Mouse (Mus musculus): Measurements from ENCODE around the gene Ralb. TPM values are rescaled to one million over a fixed set of nuclear protein-coding genes. Genes with fewer than 3 reads are reported as not detected.

Gene Ralb
- polyA plus RNA-seq, 1 experiment = not detected

- H3K4me1 ChIP-seq (ENCODE audit: control insufficient read depth, insufficient read depth, low read length) = peaks cover 36% of the 10 kb centered on the region
- H3K27ac ChIP-seq (ENCODE audit: insufficient read depth, low read depth, low read length) = no peak overlapping the region
- H3K4me3 ChIP-seq (ENCODE audit: insufficient read depth, low read depth, low read length) = no peak overlapping the region
- TF ChIP-seq CTCF (IDR thresholded peaks at IDR 0.05; ENCODE audit: insufficient read depth, low read depth, low read length) (no peak), POLR2A (IDR thresholded peaks at IDR 0.05; ENCODE audit: insufficient read depth, low read depth, low read length) (no peak)
- 91% methylated on average over 7 of the region's 7 CpGs for WGBS
These were observed 13.8 kb downstream of the Ralb start for GRCm38 (mm10) chr1:119490765-119491164.

DNA sequence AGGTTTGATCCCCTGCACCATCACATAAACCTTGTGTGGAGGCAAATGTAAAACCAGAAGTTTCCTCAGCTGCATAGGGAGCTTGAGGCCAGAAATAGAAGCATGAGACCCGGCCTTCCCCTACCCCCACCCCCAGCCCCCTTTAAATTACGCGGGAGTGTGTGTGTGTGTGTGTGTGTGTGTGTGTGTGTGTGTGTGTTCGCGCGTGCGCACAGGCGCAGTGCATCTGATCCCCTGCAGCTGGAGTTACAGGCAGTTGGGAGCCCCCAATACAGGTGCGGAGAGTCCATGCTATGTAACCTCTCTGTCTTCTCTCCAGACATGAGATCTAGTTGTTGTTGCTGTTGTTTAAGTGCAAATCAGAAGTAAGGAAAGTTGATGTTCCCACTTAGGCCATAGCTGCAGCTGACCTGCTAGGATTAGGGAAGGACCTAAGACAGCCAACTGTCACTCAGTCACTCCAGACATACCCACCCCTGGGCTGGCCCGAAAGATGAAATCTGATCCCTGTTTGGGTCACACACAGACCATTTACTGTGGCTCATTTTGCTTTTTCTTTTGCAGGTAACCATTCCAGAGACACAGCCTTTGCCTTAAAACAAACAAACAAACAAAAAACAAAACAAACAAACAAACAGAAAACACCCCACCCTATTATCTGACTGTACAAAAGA lies 16.5 kb downstream of the Ralb start:
- H3K27ac ChIP-seq (ENCODE audit: insufficient read depth, low read depth, low read length) = no peak overlapping the region
- TF ChIP-seq CTCF (IDR thresholded peaks at IDR 0.05; ENCODE audit: insufficient read depth, low read depth, low read length) = no peak
- no peak for TF ChIP-seq POLR2A (IDR thresholded peaks at IDR 0.05; ENCODE audit: insufficient read depth, low read depth, low read length)
- H3K4me3 ChIP-seq (ENCODE audit: insufficient read depth, low read depth, low read length) = no peak overlapping the region
- WGBS = 43% methylated on average over 10 of the region's 10 CpGs
- peaks cover 32% of the 10 kb centered on the region for H3K4me1 ChIP-seq (ENCODE audit: control insufficient read depth, insufficient read depth, low read length)

DNA sequence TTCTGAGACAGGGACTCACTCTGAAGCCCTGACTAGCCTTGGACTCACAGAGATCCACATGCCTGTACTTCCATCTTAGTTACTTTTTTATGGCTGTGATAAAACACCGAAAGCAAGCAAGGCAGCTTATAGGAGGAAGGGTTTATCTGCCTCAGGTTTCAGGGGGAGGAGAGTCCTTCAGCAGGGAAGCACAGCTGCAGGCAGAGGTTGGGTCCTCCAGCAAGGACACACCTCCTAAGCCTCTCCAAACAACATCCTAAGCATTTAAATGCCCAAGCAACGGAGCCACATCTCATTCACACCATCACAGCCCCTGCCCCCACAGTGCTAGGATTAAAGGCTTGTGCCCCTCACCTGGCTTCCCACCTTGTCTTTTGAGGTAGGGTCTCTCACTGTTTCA lies 18.8 kb downstream of the Ralb start:
- TF ChIP-seq CTCF (IDR thresholded peaks at IDR 0.05; ENCODE audit: insufficient read depth, low read depth, low read length) = no peak
- Histone ChIP-seq H3K4me1 (ENCODE audit: control insufficient read depth, insufficient read depth, low read length) (peaks cover 25% of the 10 kb centered on the region), H3K27ac (ENCODE audit: insufficient read depth, low read depth, low read length) (no peak overlapping the region), H3K4me3 (ENCODE audit: insufficient read depth, low read depth, low read length) (no peak overlapping the region)
- WGBS = 59% methylated on average over 2 of the region's 2 CpGs

- Histone ChIP-seq H3K27ac (ENCODE audit: insufficient read depth, low read depth, low read length) (no peak overlapping the region), H3K4me3 (ENCODE audit: insufficient read depth, low read depth, low read length) (no peak overlapping the region), H3K4me1 (ENCODE audit: control insufficient read depth, insufficient read depth, low read length) (peaks cover 22% of the 10 kb centered on the region)
- no peak for TF ChIP-seq POLR2A (IDR thresholded peaks at IDR 0.05; ENCODE audit: insufficient read depth, low read depth, low read length)
- TF ChIP-seq CTCF (IDR thresholded peaks at IDR 0.05; ENCODE audit: insufficient read depth, low read depth, low read length) = no peak
- 68% methylated on average over 3 of the region's 3 CpGs for WGBS
These were observed 20.1 kb downstream of the Ralb start for GRCm38 (mm10) chr1:119484457-119484856.

DNA sequence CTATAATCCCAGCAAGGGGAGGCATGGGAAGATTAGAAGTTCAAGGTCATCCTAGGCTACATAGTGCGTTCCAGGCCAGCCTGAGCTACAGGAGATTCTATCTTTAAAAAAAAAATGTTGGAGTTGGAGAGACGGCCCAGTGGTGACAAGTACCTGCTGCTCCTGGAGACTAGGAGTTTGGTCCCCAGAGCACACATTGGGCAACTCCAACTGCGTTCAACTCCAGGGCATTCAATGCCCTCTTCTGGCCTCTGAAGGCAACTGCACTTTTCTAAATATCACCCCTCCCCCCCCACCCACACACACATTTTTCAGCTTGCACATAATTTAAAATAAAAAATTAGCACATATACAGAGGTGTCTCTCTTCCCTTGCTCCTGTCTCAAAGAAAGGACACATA lies 21.7 kb downstream of the Ralb start:
- Histone ChIP-seq H3K4me3 (ENCODE audit: insufficient read depth, low read depth, low read length) (no peak overlapping the region), H3K27ac (ENCODE audit: insufficient read depth, low read depth, low read length) (no peak overlapping the region), H3K4me1 (ENCODE audit: control insufficient read depth, insufficient read depth, low read length) (peaks cover 21% of the 10 kb centered on the region)
- TF ChIP-seq POLR2A (IDR thresholded peaks at IDR 0.05; ENCODE audit: insufficient read depth, low read depth, low read length) (no peak), CTCF (IDR thresholded peaks at IDR 0.05; ENCODE audit: insufficient read depth, low read depth, low read length) (0 out of 2 replicates have a peak, but pooled peaks have one; percentile 28)
- 61% methylated on average over 3 of the region's 3 CpGs for WGBS

- no peak for TF ChIP-seq POLR2A (IDR thresholded peaks at IDR 0.05; ENCODE audit: insufficient read depth, low read depth, low read length)
- no peak for TF ChIP-seq CTCF (IDR thresholded peaks at IDR 0.05; ENCODE audit: insufficient read depth, low read depth, low read length)
- H3K4me1 ChIP-seq (ENCODE audit: control insufficient read depth, insufficient read depth, low read length) = peaks cover 13% of the 10 kb centered on the region
- no peak overlapping the region for H3K4me3 ChIP-seq (ENCODE audit: insufficient read depth, low read depth, low read length)
- WGBS = 96% methylated on average over 7 of the region's 7 CpGs
- H3K27ac ChIP-seq (ENCODE audit: insufficient read depth, low read depth, low read length) = no peak overlapping the region
These were observed 23.2 kb downstream of the Ralb start for GRCm38 (mm10) chr1:119481205-119481932.

- WGBS = 96% methylated on average over 8 of the region's 8 CpGs
- Histone ChIP-seq H3K27ac (ENCODE audit: insufficient read depth, low read depth, low read length) (no peak overlapping the region), H3K4me1 (ENCODE audit: control insufficient read depth, insufficient read depth, low read length) (peaks cover 6% of the 10 kb centered on the region), H3K4me3 (ENCODE audit: insufficient read depth, low read depth, low read length) (no peak overlapping the region)
- no peak for TF ChIP-seq CTCF (IDR thresholded peaks at IDR 0.05; ENCODE audit: insufficient read depth, low read depth, low read length)
- no peak for TF ChIP-seq POLR2A (IDR thresholded peaks at IDR 0.05; ENCODE audit: insufficient read depth, low read depth, low read length)
These were observed 23.9 kb downstream of the Ralb start for GRCm38 (mm10) chr1:119480678-119481077.

DNA sequence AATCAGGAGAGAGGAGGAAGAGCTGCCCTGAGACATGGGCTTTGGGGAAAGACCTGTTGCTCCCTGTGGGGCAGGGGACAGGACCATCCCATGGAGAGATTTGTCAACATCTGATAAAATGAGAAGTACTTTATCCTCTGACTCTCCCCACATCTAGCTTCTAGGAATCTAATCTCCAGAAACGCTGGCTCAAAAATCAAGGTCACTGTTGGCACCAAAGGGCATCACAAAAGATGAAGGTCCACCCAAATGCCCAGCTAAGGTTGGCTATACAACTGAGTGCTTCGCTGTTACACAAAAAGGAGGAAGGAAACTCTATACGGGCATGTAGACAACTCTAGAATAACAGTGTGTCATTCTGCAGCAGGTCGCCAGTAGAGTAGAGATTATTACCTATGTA lies 25.0 kb downstream of the Ralb start:
- H3K27ac ChIP-seq (ENCODE audit: insufficient read depth, low read depth, low read length) = no peak overlapping the region
- 85% methylated on average over 4 of the region's 4 CpGs for WGBS
- TF ChIP-seq POLR2A (IDR thresholded peaks at IDR 0.05; ENCODE audit: insufficient read depth, low read depth, low read length) = no peak
- TF ChIP-seq CTCF (IDR thresholded peaks at IDR 0.05; ENCODE audit: insufficient read depth, low read depth, low read length) = no peak
- peaks cover 6% of the 10 kb centered on the region for H3K4me1 ChIP-seq (ENCODE audit: control insufficient read depth, insufficient read depth, low read length)
- H3K4me3 ChIP-seq (ENCODE audit: insufficient read depth, low read depth, low read length) = no peak overlapping the region

DNA sequence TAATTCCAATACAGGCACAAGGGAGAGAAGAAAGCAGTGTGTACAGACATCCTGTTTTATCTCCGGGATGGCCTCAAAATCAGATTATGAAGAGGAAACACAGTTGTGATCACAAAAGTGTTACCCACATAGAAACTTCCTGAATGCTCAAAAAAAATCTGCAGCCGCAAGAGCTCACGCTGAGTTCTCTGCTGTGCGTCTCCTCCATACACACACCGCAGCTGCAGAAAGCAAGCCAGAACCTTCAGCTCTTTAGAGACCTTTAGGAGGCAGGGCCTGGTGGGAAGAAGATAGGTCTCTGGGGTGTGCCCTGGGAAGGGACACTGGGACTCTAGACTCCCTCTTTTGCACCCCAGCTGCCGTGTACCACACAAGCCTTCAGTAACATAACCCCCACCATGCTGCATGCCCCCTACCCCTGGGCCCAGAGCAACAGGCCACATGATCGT lies 27.7 kb downstream of the Ralb start:
- TF ChIP-seq CTCF (IDR thresholded peaks at IDR 0.05; ENCODE audit: insufficient read depth, low read depth, low read length) (no peak), POLR2A (IDR thresholded peaks at IDR 0.05; ENCODE audit: insufficient read depth, low read depth, low read length) (no peak)
- 73% methylated on average over 7 of the region's 7 CpGs for WGBS
- H3K4me1 ChIP-seq (ENCODE audit: control insufficient read depth, insufficient read depth, low read length) = peaks cover 3% of the 10 kb centered on the region
- H3K27ac ChIP-seq (ENCODE audit: insufficient read depth, low read depth, low read length) = no peak overlapping the region
- no peak overlapping the region for H3K4me3 ChIP-seq (ENCODE audit: insufficient read depth, low read depth, low read length)

Measured in olfactory bulb, adult 2 months (tissue).